Mouse (Mus musculus) liver, embryonic 13.5 days (tissue): Measurements from ENCODE around the gene Myo5c. TPM values are rescaled to one million over a fixed set of nuclear protein-coding genes. Genes with fewer than 3 reads are reported as not detected.
A peak's percentile ranks its signal among the peaks of the same experiment; 100 is the strongest.
"Not testable (repeated sequence)": the region's sequence is repeated elsewhere in the genome, so short reads cannot be mapped to it uniquely, and the experiment has no call there.

Experiments
- ATAC-seq: fragments of 200-750 bp; cut with Nextera tagmentation; 2 replicates; pipeline ENCODE4 v1.8.0; 2017; ENCODE audit warnings: low read depth, mild to moderate bottlenecking, moderate number of reproducible peaks, moderate library complexity
- DNase-seq: peaks from one replicate; pipeline ENCODE4 v3.0.0; 2022
- H3K27ac ChIP-seq: fragments of 300-500 bp; sonication (generic); 2 replicates; pipeline ENCODE4 v1.5.1; 2015; ENCODE audit warnings: moderate library complexity, mild to moderate bottlenecking, inconsistent platforms
- H3K27me3 ChIP-seq: fragments of 300-500 bp; sonication (generic); 2 replicates; pipeline ENCODE4 v1.6.1; 2015; ENCODE audit warnings: mild to moderate bottlenecking, inconsistent platforms
- H3K36me3 ChIP-seq: fragments of 300-500 bp; sonication (generic); 2 replicates; pipeline ENCODE4 v1.6.1; 2015; ENCODE audit warnings: mild to moderate bottlenecking, inconsistent platforms
- H3K4me1 ChIP-seq: fragments of 300-500 bp; sonication (generic); replicated peaks from 2 replicates; pipeline ENCODE4 v1.6.1; 2015; ENCODE audit warnings: inconsistent platforms
- H3K4me2 ChIP-seq: fragments of 300-500 bp; sonication (generic); 2 replicates; pipeline ENCODE4 v1.6.1; 2015; ENCODE audit warnings: inconsistent platforms, mild to moderate bottlenecking, moderate library complexity
- H3K4me3 ChIP-seq: fragments of 300-500 bp; sonication (generic); replicated peaks from 2 replicates; pipeline ENCODE4 v1.5.1; 2015; ENCODE audit warnings: mild to moderate bottlenecking, inconsistent platforms
- H3K9ac ChIP-seq: fragments of 300-500 bp; sonication (generic); 2 replicates; pipeline ENCODE4 v1.6.1; 2015; ENCODE audit warnings: mild to moderate bottlenecking, inconsistent platforms
- H3K9me3 ChIP-seq: fragments of 300-500 bp; sonication (generic); replicated peaks from 2 replicates; pipeline ENCODE4 v1.6.1; 2016; ENCODE audit warnings: inconsistent platforms
- WGBS: fragments of 180-500 bp; shearing (Covaris S2); methylation state at CpG from one replicate; pipeline ENCODE4 v1.1.7; 2015; ENCODE audit not compliant: insufficient replicate concordance; 5-methylcytosine and 5-hydroxymethylcytosine counted together
- polyA plus RNA-seq: library from polyadenylated mRNA; unstranded; fragments of >200 nt; fragmentation: Nextera tagmentation; extraction: Ambion mirVana; gene quantifications from 2 replicates; pipeline ENCODE4 v1.2.1, GENCODE M21; 2015

Gene Myo5c
- polyA plus RNA-seq, 1 experiment from 2014 or later, result 0.07 TPM

GRCm38 (mm10) chr9:75246080-75246930 lies 14.5 kb downstream of the Myo5c start:
- Histone ChIP-seq H3K4me1 (no peaks in the 10 kb centered on the region), H3K36me3 (no peaks in the 10 kb centered on the region), H3K9me3 (no peaks in the 10 kb centered on the region), H3K27me3 (no peaks in the 10 kb centered on the region), H3K27ac (no peak overlapping the region), H3K4me2 (no peak overlapping the region), H3K9ac (no peak overlapping the region), H3K4me3 (no peak overlapping the region)
- DNase-seq (no peak), ATAC-seq (no peak)
- 58% methylated on average over 13 of the region's 13 CpGs for WGBS

- Histone ChIP-seq H3K27ac (no peak overlapping the region), H3K9me3 (no peaks in the 10 kb centered on the region), H3K27me3 (no peaks in the 10 kb centered on the region), H3K4me3 (no peak overlapping the region), H3K9ac (no peak overlapping the region), H3K36me3 (no peaks in the 10 kb centered on the region), H3K4me1 (no peaks in the 10 kb centered on the region), H3K4me2 (no peak overlapping the region)
- no peak for DNase-seq
- no peak for ATAC-seq
- whole genome bisulfite sequencing, result 75% methylated on average over 6 of the region's 6 CpGs
Observed at GRCm38 (mm10) chr9:75247870-75248269, 16.1 kb downstream of the Myo5c start.

GRCm38 (mm10) chr9:75248359-75248758 lies 16.5 kb downstream of the Myo5c start:
- Histone ChIP-seq H3K4me1 (no peaks in the 10 kb centered on the region), H3K4me3 (no peak overlapping the region), H3K4me2 (no peak overlapping the region), H3K36me3 (no peaks in the 10 kb centered on the region), H3K9me3 (no peaks in the 10 kb centered on the region), H3K9ac (no peak overlapping the region), H3K27me3 (no peaks in the 10 kb centered on the region), H3K27ac (no peak overlapping the region)
- WGBS, result 40% methylated on average over 1 of the region's 1 CpGs
- ATAC-seq (no peak), DNase-seq (no peak)

DNA sequence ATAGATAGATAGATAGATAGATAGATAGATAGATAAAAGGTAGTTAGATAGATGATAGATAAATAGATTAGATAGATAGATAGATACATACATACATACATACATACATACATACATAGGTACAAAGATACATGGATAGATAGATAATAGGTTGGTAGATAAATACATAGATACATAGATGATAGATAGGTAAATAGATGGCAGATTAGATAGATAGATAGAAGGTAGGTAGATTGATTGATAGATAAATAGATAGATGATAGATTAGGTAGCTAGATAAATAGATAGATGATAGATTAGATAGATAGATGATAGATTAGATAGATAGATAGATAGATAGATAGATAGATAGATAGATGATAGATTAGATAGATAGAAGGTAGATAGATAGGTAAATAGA lies 17.1 kb downstream of the Myo5c start:
- no peak overlapping the region for H3K27ac ChIP-seq
- H3K27me3 ChIP-seq, result no peaks in the 10 kb centered on the region
- ATAC-seq (no peak), DNase-seq (no peak)
- no peak overlapping the region; the same call in 1 of the 2 replicates for H3K9ac ChIP-seq
- no peak overlapping the region for H3K4me3 ChIP-seq
- H3K36me3 ChIP-seq, result no peaks in the 10 kb centered on the region
- H3K9me3 ChIP-seq, result no peaks in the 10 kb centered on the region
- no peak overlapping the region for H3K4me2 ChIP-seq
- no peaks in the 10 kb centered on the region for H3K4me1 ChIP-seq

DNA sequence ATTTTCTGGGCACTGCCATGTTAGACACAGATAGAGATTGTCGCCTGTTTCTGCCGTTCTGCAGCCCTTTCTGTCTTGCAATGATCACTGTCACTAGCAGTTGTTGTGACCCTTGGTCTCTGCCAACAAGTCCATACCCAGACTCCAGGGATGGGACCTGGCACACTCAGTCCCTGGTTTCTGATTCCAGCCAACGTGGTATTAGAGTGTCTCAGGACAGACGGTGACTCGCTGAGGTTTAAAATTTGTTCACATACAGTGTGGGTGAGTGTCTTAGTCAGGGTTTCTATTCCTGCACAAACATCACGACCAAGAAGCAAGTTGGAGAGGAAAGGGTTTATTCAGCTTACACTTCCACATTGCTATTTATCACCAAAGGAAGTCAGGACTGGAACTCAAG lies 21.3 kb downstream of the Myo5c start:
- not testable (repeated sequence) for H3K4me1 ChIP-seq, H3K4me3 ChIP-seq, H3K9me3 ChIP-seq, H3K36me3 ChIP-seq, H3K27ac ChIP-seq, H3K9ac ChIP-seq, H3K27me3 ChIP-seq, ATAC-seq, DNase-seq, H3K4me2 ChIP-seq
- WGBS, result 35% methylated on average over 6 of the region's 6 CpGs

DNA sequence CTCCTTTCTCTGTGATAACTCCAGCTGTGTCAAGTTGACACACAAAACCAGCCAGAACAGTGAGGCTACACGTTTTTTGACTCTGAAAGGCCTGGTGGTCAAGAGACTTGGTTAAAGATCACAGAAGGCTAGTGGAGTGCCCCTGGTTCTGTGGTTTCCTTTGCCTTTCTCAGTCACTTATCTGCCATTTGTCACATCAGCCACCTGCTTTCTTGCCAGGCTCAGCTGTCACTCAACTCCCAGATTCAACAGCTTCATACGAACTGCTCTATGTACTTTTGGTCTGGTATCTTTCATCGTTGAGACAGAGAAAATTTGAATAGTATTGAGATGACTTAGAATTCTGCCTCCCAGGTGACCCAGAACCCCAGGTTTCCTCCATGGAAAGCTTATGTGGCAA lies 21.9 kb downstream of the Myo5c start:
- Histone ChIP-seq H3K36me3 (no peaks in the 10 kb centered on the region), H3K4me2 (no peak overlapping the region), H3K9me3 (no peaks in the 10 kb centered on the region), H3K9ac (no peak overlapping the region), H3K27me3 (no peaks in the 10 kb centered on the region), H3K4me1 (0 out of 2 replicates have a peak, but pooled peaks cover 3% of the 10 kb centered on the region), H3K4me3 (no peak overlapping the region), H3K27ac (no peak overlapping the region; the same call in 1 of the 2 replicates)
- no peak for DNase-seq
- no peak for ATAC-seq
- WGBS, result 10% methylated on average over 3 of the region's 3 CpGs

- Histone ChIP-seq H3K27me3 (no peaks in the 10 kb centered on the region), H3K9me3 (no peaks in the 10 kb centered on the region), H3K27ac (no peak overlapping the region; the same call in 1 of the 2 replicates), H3K36me3 (no peaks in the 10 kb centered on the region), H3K4me3 (no peak overlapping the region), H3K9ac (no peak overlapping the region), H3K4me1 (0 out of 2 replicates have a peak, but pooled peaks cover 3% of the 10 kb centered on the region), H3K4me2 (no peak overlapping the region)
- DNase-seq (no peak), ATAC-seq (peak; percentile 61)
- 30% methylated on average over 13 of the region's 13 CpGs for WGBS
Observed at GRCm38 (mm10) chr9:75254196-75254955, 22.6 kb downstream of the Myo5c start.

DNA sequence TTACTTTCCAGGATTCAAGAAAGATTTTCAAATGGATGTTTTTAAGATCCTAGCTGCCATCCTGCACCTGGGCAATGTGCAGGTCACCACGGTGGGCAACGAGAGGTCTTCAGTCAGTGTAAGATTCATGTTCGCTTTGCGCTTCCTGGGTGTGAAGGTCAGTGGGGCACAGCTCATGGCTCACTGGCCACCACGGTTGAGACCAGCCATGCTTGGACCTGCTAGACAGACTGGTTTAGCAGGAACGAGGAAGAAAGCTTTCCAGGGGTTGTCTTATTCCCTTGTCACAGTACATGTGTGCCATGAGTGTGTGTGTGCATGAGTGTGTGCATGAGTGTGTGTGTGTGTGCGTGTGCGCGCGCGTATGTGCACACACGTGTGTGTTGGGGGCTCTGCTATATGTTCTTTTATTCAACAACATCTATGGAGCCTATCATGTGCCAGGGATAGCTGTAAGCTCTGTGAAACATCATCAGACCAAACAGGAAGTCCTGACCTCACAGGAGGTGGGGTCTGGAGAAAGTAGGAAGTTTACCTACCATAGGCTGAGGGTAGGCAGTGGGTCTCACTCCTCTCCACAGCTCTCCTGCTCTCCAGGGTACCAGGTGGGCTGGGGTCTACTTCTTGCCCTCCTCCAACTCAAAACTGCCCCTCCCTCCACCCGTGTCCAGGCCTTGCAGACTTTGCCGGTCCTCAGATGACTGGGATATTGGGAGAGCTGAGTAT lies 24.2 kb downstream of the Myo5c start:
- DNase-seq (no peak), ATAC-seq (no peak)
- 70% methylated on average over 14 of the region's 14 CpGs for WGBS

GRCm38 (mm10) chr9:75258792-75259191 lies 27.0 kb downstream of the Myo5c start:
- H3K4me1 ChIP-seq, result peaks cover 21% of the 10 kb centered on the region

More for the DNA sequence above, 24.2 kb downstream of the Myo5c start:
- H3K27ac ChIP-seq, result no peak overlapping the region
- H3K4me2 ChIP-seq, result no peak overlapping the region
- H3K4me1 ChIP-seq, result peaks cover 4% of the 10 kb centered on the region; the same call in 1 of the 2 replicates
- no peak overlapping the region for H3K4me3 ChIP-seq
- no peak overlapping the region for H3K9ac ChIP-seq
- H3K9me3 ChIP-seq, result no peaks in the 10 kb centered on the region
- H3K36me3 ChIP-seq, result no peaks in the 10 kb centered on the region
- H3K27me3 ChIP-seq, result no peaks in the 10 kb centered on the region

DNA sequence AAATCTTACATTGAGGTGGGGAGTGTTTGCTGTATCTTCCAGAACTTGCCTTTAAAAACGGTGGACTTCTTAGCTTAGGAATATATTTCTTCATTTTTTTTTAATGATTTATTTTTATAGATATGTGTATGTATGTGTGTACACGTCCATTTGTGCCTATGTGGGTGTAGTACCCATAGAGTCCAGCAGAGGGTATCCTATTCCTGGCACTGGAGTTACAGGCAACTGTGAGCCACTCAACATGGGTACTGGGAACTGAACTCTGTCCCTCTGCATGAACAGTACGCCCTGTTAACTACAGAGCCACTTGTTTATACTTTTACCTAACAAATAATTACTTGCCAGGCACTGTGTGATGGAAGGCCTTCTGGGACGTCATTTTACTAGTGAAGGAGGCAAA lies 27.8 kb downstream of the Myo5c start:
- no peak overlapping the region for H3K27ac ChIP-seq
- peaks cover 22% of the 10 kb centered on the region for H3K4me1 ChIP-seq
- no peak overlapping the region for H3K4me2 ChIP-seq
- no peak for ATAC-seq
- no peaks in the 10 kb centered on the region for H3K36me3 ChIP-seq
- H3K4me3 ChIP-seq, result no peak overlapping the region
- no peak overlapping the region for H3K9ac ChIP-seq
- no peak for DNase-seq
- 70% methylated on average over 4 of the region's 4 CpGs for WGBS
- H3K27me3 ChIP-seq, result no peaks in the 10 kb centered on the region
- no peaks in the 10 kb centered on the region for H3K9me3 ChIP-seq

More at GRCm38 (mm10) chr9:75258792-75259191, 27.0 kb downstream of the Myo5c start:
- Histone ChIP-seq H3K9me3 (no peaks in the 10 kb centered on the region), H3K27ac (no peak overlapping the region), H3K4me2 (no peak overlapping the region), H3K4me3 (no peak overlapping the region), H3K36me3 (no peaks in the 10 kb centered on the region), H3K27me3 (no peaks in the 10 kb centered on the region), H3K9ac (no peak overlapping the region)
- DNase-seq (no peak), ATAC-seq (no peak)
- 51% methylated on average over 4 of the region's 4 CpGs for WGBS

DNA sequence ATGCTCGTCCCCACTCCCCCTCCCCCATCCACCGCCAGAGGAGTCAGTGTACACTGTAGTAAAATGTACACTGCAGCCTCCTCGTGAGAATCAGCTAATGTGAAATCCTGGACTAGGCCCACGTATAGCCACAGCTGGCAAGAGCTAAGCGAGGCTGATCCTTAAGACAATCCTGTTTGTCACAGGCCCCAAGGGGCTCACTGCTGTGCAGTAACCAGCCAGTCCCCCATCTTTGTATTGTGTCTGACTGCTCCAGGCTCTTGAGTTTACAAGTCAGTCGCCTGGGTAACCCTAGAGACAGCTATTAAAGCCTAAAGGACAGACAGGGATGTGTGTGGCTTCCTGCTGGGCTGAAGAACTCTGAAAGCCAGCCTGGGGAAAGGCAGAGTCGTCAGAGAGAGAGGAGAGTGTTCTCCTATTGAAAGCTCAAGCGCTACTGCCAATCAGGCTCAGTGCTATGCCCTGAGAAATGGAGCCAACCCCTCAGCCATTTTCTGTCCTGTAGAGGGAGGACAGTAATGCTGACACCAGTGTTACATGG lies 29.6 kb downstream of the Myo5c start:
- Histone ChIP-seq H3K27me3 (no peaks in the 10 kb centered on the region), H3K9ac (no peak overlapping the region), H3K4me3 (no peak overlapping the region), H3K9me3 (no peaks in the 10 kb centered on the region), H3K36me3 (no peaks in the 10 kb centered on the region), H3K4me1 (peaks cover 22% of the 10 kb centered on the region), H3K4me2 (no peak overlapping the region), H3K27ac (no peak overlapping the region)
- ATAC-seq (0 out of 2 replicates have a peak, but pooled peaks have one; percentile 18), DNase-seq (no peak)
- WGBS, result 39% methylated on average over 8 of the region's 8 CpGs
